Mouse (Mus musculus): Measurements from ENCODE around the gene Ablim2. TPM values are rescaled to one million over a fixed set of nuclear protein-coding genes. Genes with fewer than 3 reads are reported as not detected.

The Ablim2 gene
- polyA plus RNA-seq, 1 experiment: 5.1 TPM

GRCm38 (mm10) chr5:35727447-35727846 lies 30.2 kb upstream of the Ablim2 start:
- Histone ChIP-seq H3K27me3 (ENCODE audit: control insufficient read depth, insufficient read depth, low read length) (no peaks in the 10 kb centered on the region), H3K27ac (ENCODE audit: insufficient read depth, low read length) (no peak overlapping the region), H3K36me3 (ENCODE audit: control insufficient read depth, insufficient read depth, low read length) (peaks cover 4% of the 10 kb centered on the region; the same call in 1 of the 2 replicates), H3K4me3 (ENCODE audit: extremely low read depth, insufficient read depth, insufficient read length) (no peak overlapping the region), H3K4me1 (ENCODE audit: control insufficient read depth, insufficient read depth, insufficient read length) (peaks cover 21% of the 10 kb centered on the region; the same call in 1 of the 2 replicates)
- WGBS: 80% methylated on average over 5 of the region's 5 CpGs
- DNase-seq (ENCODE audit: low read depth in 1 of 2, low spot score in 2 of 2): no peak
- TF ChIP-seq POLR2A (IDR thresholded peaks at IDR 0.05; ENCODE audit: low read depth, low read length): no peak
- no peak for TF ChIP-seq CTCF (IDR thresholded peaks at IDR 0.05; ENCODE audit: extremely low read depth, insufficient read depth, insufficient read length, insufficient replicate concordance)

- H3K27ac ChIP-seq (ENCODE audit: insufficient read depth, low read length): peak overlapping the region; percentile 95
- 32% methylated on average over 12 of the region's 12 CpGs for WGBS
- no peak for TF ChIP-seq CTCF (IDR thresholded peaks at IDR 0.05; ENCODE audit: extremely low read depth, insufficient read depth, insufficient read length, insufficient replicate concordance)
- TF ChIP-seq POLR2A (IDR thresholded peaks at IDR 0.05; ENCODE audit: low read depth, low read length): no peak
- 0 out of 2 replicates have a peak, but pooled peaks cover 3% of the 10 kb centered on the region for H3K36me3 ChIP-seq (ENCODE audit: control insufficient read depth, insufficient read depth, low read length)
- H3K27me3 ChIP-seq (ENCODE audit: control insufficient read depth, insufficient read depth, low read length): no peaks in the 10 kb centered on the region
- H3K4me3 ChIP-seq (ENCODE audit: extremely low read depth, insufficient read depth, insufficient read length): peak overlapping the region; percentile 71
- H3K4me1 ChIP-seq (ENCODE audit: control insufficient read depth, insufficient read depth, insufficient read length): peaks cover 21% of the 10 kb centered on the region; the same call in 1 of the 2 replicates
- no peak for DNase-seq (ENCODE audit: low read depth in 1 of 2, low spot score in 2 of 2)
These were observed 29.2 kb upstream of the Ablim2 start for GRCm38 (mm10) chr5:35728344-35728956.

GRCm38 (mm10) chr5:35728957-35729460 lies 28.7 kb upstream of the Ablim2 start:
- 3% methylated on average over 11 of the region's 11 CpGs for WGBS
- DNase-seq (ENCODE audit: low read depth in 1 of 2, low spot score in 2 of 2): peak; percentile 54 to 73

GRCm38 (mm10) chr5:35729844-35730243 lies 27.8 kb upstream of the Ablim2 start:
- WGBS: 57% methylated on average over 3 of the region's 3 CpGs
- peaks cover 21% of the 10 kb centered on the region; the same call in 1 of the 2 replicates for H3K4me1 ChIP-seq (ENCODE audit: control insufficient read depth, insufficient read depth, insufficient read length)
- H3K36me3 ChIP-seq (ENCODE audit: control insufficient read depth, insufficient read depth, low read length): no peaks in the 10 kb centered on the region
- peak overlapping the region; percentile 95 for H3K27ac ChIP-seq (ENCODE audit: insufficient read depth, low read length)
- peak in 1 of 2 experiments; percentile 47 for DNase-seq (ENCODE audit: low read depth in 1 of 2, low spot score in 2 of 2)
- no peak for TF ChIP-seq POLR2A (IDR thresholded peaks at IDR 0.05; ENCODE audit: low read depth, low read length)
- no peak for TF ChIP-seq CTCF (IDR thresholded peaks at IDR 0.05; ENCODE audit: extremely low read depth, insufficient read depth, insufficient read length, insufficient replicate concordance)
- no peaks in the 10 kb centered on the region for H3K27me3 ChIP-seq (ENCODE audit: control insufficient read depth, insufficient read depth, low read length)
- no peak overlapping the region for H3K4me3 ChIP-seq (ENCODE audit: extremely low read depth, insufficient read depth, insufficient read length)

More at GRCm38 (mm10) chr5:35728957-35729460, 28.7 kb upstream of the Ablim2 start:
- H3K27me3 ChIP-seq (ENCODE audit: control insufficient read depth, insufficient read depth, low read length): no peaks in the 10 kb centered on the region
- peak overlapping the region; percentile 95 for H3K27ac ChIP-seq (ENCODE audit: insufficient read depth, low read length)
- H3K4me3 ChIP-seq (ENCODE audit: extremely low read depth, insufficient read depth, insufficient read length): peak overlapping the region; percentile 71
- no peaks in the 10 kb centered on the region for H3K36me3 ChIP-seq (ENCODE audit: control insufficient read depth, insufficient read depth, low read length)
- H3K4me1 ChIP-seq (ENCODE audit: control insufficient read depth, insufficient read depth, insufficient read length): peaks cover 21% of the 10 kb centered on the region; the same call in 1 of the 2 replicates
- TF ChIP-seq POLR2A (IDR thresholded peaks at IDR 0.05; ENCODE audit: low read depth, low read length): peak; percentile 31; the same call in 1 of the 2 replicates
- no peak for TF ChIP-seq CTCF (IDR thresholded peaks at IDR 0.05; ENCODE audit: extremely low read depth, insufficient read depth, insufficient read length, insufficient replicate concordance)

GRCm38 (mm10) chr5:35730552-35730951 lies 27.1 kb upstream of the Ablim2 start:
- Histone ChIP-seq H3K27me3 (ENCODE audit: control insufficient read depth, insufficient read depth, low read length) (no peaks in the 10 kb centered on the region), H3K27ac (ENCODE audit: insufficient read depth, low read length) (no peak overlapping the region), H3K4me3 (ENCODE audit: extremely low read depth, insufficient read depth, insufficient read length) (no peak overlapping the region), H3K4me1 (ENCODE audit: control insufficient read depth, insufficient read depth, insufficient read length) (peaks cover 21% of the 10 kb centered on the region; the same call in 1 of the 2 replicates), H3K36me3 (ENCODE audit: control insufficient read depth, insufficient read depth, low read length) (no peaks in the 10 kb centered on the region)
- TF ChIP-seq CTCF (IDR thresholded peaks at IDR 0.05; ENCODE audit: extremely low read depth, insufficient read depth, insufficient read length, insufficient replicate concordance) (no peak), POLR2A (IDR thresholded peaks at IDR 0.05; ENCODE audit: low read depth, low read length) (no peak)
- no peak for DNase-seq (ENCODE audit: low read depth in 1 of 2, low spot score in 2 of 2)
- 59% methylated on average over 1 of the region's 1 CpGs for WGBS

- no peak for DNase-seq (ENCODE audit: low read depth in 1 of 2, low spot score in 2 of 2)
- no peak for TF ChIP-seq POLR2A (IDR thresholded peaks at IDR 0.05; ENCODE audit: low read depth, low read length)
- TF ChIP-seq CTCF (IDR thresholded peaks at IDR 0.05; ENCODE audit: extremely low read depth, insufficient read depth, insufficient read length, insufficient replicate concordance): no peak
- 92% methylated on average over 4 of the region's 4 CpGs for WGBS
- Histone ChIP-seq H3K36me3 (ENCODE audit: control insufficient read depth, insufficient read depth, low read length) (no peaks in the 10 kb centered on the region), H3K27me3 (ENCODE audit: control insufficient read depth, insufficient read depth, low read length) (no peaks in the 10 kb centered on the region), H3K27ac (ENCODE audit: insufficient read depth, low read length) (no peak overlapping the region), H3K4me1 (ENCODE audit: control insufficient read depth, insufficient read depth, insufficient read length) (peaks cover 21% of the 10 kb centered on the region; the same call in 1 of the 2 replicates), H3K4me3 (ENCODE audit: extremely low read depth, insufficient read depth, insufficient read length) (no peak overlapping the region)
These were observed 26.7 kb upstream of the Ablim2 start for GRCm38 (mm10) chr5:35731006-35731405.

- TF ChIP-seq POLR2A (IDR thresholded peaks at IDR 0.05; ENCODE audit: low read depth, low read length) (no peak), CTCF (IDR thresholded peaks at IDR 0.05; ENCODE audit: extremely low read depth, insufficient read depth, insufficient read length, insufficient replicate concordance) (no peak)
- no peaks in the 10 kb centered on the region for H3K27me3 ChIP-seq (ENCODE audit: control insufficient read depth, insufficient read depth, low read length)
- DNase-seq (ENCODE audit: low read depth in 1 of 2, low spot score in 2 of 2): no peak
- no peak overlapping the region for H3K4me3 ChIP-seq (ENCODE audit: extremely low read depth, insufficient read depth, insufficient read length)
- peaks cover 10% of the 10 kb centered on the region; the same call in 1 of the 2 replicates for H3K4me1 ChIP-seq (ENCODE audit: control insufficient read depth, insufficient read depth, insufficient read length)
- no peak overlapping the region for H3K27ac ChIP-seq (ENCODE audit: insufficient read depth, low read length)
- no peaks in the 10 kb centered on the region for H3K36me3 ChIP-seq (ENCODE audit: control insufficient read depth, insufficient read depth, low read length)
- WGBS: 95% methylated on average over 2 of the region's 2 CpGs
These were observed 24.2 kb upstream of the Ablim2 start for GRCm38 (mm10) chr5:35733523-35733922.

All from spleen, adult 2 months (tissue).